Mouse (Mus musculus) intestine, embryonic 16.5 days (tissue): ENCODE measurements around the gene Setd1b. TPM values are rescaled to one million over a fixed set of nuclear protein-coding genes. Genes with fewer than 3 reads are reported as not detected.
A peak's percentile ranks its signal among the peaks of the same experiment; 100 is the strongest.

Source experiments
- ATAC-seq: fragments of 200-750 bp; cut with Nextera tagmentation; 2 replicates; pipeline ENCODE4 v1.8.0; 2017; ENCODE audit warnings: moderate TSS enrichment, moderate library complexity
- H3K27ac ChIP-seq: fragments of 300-500 bp; sonication (generic); 2 replicates; pipeline ENCODE4 v1.5.1; 2014; ENCODE audit warnings: mild to moderate bottlenecking, low read length
- H3K27me3 ChIP-seq: fragments of 300-500 bp; sonication (generic); replicated peaks from 2 replicates; pipeline ENCODE4 v1.6.1; 2014; ENCODE audit warnings: low read length, control low read depth, mixed read lengths; ENCODE audit not compliant: control insufficient read depth, insufficient read depth
- H3K36me3 ChIP-seq: fragments of 300-500 bp; sonication (generic); 2 replicates; pipeline ENCODE4 v1.6.1; 2014; ENCODE audit warnings: low read length, control low read depth; ENCODE audit not compliant: control insufficient read depth, insufficient read depth
- H3K4me1 ChIP-seq: fragments of 300-500 bp; sonication (generic); 2 replicates; pipeline ENCODE4 v1.6.1; 2014; ENCODE audit warnings: low read length, control low read depth, mixed read lengths; ENCODE audit not compliant: control insufficient read depth, insufficient read depth
- H3K4me2 ChIP-seq: fragments of 300-500 bp; sonication (generic); 2 replicates; pipeline ENCODE4 v1.6.1; 2014; ENCODE audit warnings: low read depth, low read length, control low read depth
- H3K4me3 ChIP-seq: fragments of 300-500 bp; sonication (generic); 2 replicates; pipeline ENCODE4 v1.5.1; 2014; ENCODE audit warnings: mild to moderate bottlenecking, low read length
- H3K9ac ChIP-seq: fragments of 300-500 bp; sonication (generic); 2 replicates; pipeline ENCODE4 v1.6.1; 2014; ENCODE audit warnings: low read depth, low read length
- H3K9me3 ChIP-seq: fragments of 300-500 bp; sonication (generic); 2 replicates; pipeline ENCODE4 v1.6.1; 2016; ENCODE audit warnings: low read length, control low read depth; ENCODE audit not compliant: control insufficient read depth
- WGBS: fragments of 180-500 bp; shearing (Covaris S2); extraction: QIAGEN DNeasy Blood & Tissue Kit; methylation state at CpG from one replicate; pipeline ENCODE4 v1.1.7; 2014; 5-methylcytosine and 5-hydroxymethylcytosine counted together
- polyA plus RNA-seq: library from polyadenylated mRNA; unstranded; fragments of >200 nt; fragmentation: Nextera tagmentation; extraction: Ambion mirVana; gene quantifications from 2 replicates; pipeline ENCODE4 v1.2.1, GENCODE M21; 2015

Setd1b gene
- polyA plus RNA-seq, 1 experiment from 2014 or later: 6.9 TPM

- H3K4me1 ChIP-seq: peaks cover 21% of the 10 kb centered on the region
- 1% methylated on average over 22 of the region's 24 CpGs for whole genome bisulfite sequencing
- H3K4me3 ChIP-seq: peak overlapping the region; percentile 88
- peak overlapping the region; percentile 99 for H3K9ac ChIP-seq
- no peak for ATAC-seq
- H3K9me3 ChIP-seq: no peaks in the 10 kb centered on the region
- peak overlapping the region; percentile 98 for H3K27ac ChIP-seq
- peaks cover 11% of the 10 kb centered on the region for H3K36me3 ChIP-seq
- no peaks in the 10 kb centered on the region for H3K27me3 ChIP-seq
- peak overlapping the region; percentile 92 for H3K4me2 ChIP-seq
These were observed 1.4 kb downstream of the Setd1b start for GRCm38 (mm10) chr5:123143251-123143970.

GRCm38 (mm10) chr5:123143971-123144745 lies 2.2 kb downstream of the Setd1b start:
- H3K36me3 ChIP-seq: peaks cover 13% of the 10 kb centered on the region
- H3K27me3 ChIP-seq: no peaks in the 10 kb centered on the region
- H3K27ac ChIP-seq: peak overlapping the region; percentile 98; the same call in 1 of the 2 replicates
- peaks cover 24% of the 10 kb centered on the region for H3K4me1 ChIP-seq
- 4% methylated on average over 17 of the region's 17 CpGs for WGBS
- H3K4me2 ChIP-seq: peak overlapping the region; percentile 92
- H3K4me3 ChIP-seq: peak overlapping the region; percentile 88
- H3K9ac ChIP-seq: peak overlapping the region; percentile 99
- no peak for ATAC-seq
- H3K9me3 ChIP-seq: no peaks in the 10 kb centered on the region

GRCm38 (mm10) chr5:123144746-123145590 lies 3.0 kb downstream of the Setd1b start:
- no peak for ATAC-seq
- Histone ChIP-seq H3K4me1 (peaks cover 30% of the 10 kb centered on the region), H3K4me2 (peak overlapping the region; percentile 92), H3K27ac (no peak overlapping the region), H3K36me3 (peaks cover 13% of the 10 kb centered on the region), H3K27me3 (no peaks in the 10 kb centered on the region), H3K9ac (peak overlapping the region; percentile 99), H3K4me3 (peak overlapping the region; percentile 88), H3K9me3 (no peaks in the 10 kb centered on the region)
- WGBS: 31% methylated on average over 20 of the region's 20 CpGs

GRCm38 (mm10) chr5:123146357-123146756 lies 4.4 kb downstream of the Setd1b start:
- Histone ChIP-seq H3K4me1 (peaks cover 44% of the 10 kb centered on the region), H3K9ac (no peak overlapping the region), H3K27ac (no peak overlapping the region), H3K4me3 (no peak overlapping the region), H3K4me2 (no peak overlapping the region), H3K36me3 (peaks cover 13% of the 10 kb centered on the region), H3K9me3 (no peaks in the 10 kb centered on the region), H3K27me3 (no peaks in the 10 kb centered on the region)
- 90% methylated on average over 11 of the region's 11 CpGs for WGBS
- ATAC-seq: no peak

- Histone ChIP-seq H3K9me3 (no peaks in the 10 kb centered on the region), H3K4me1 (peaks cover 45% of the 10 kb centered on the region), H3K36me3 (peaks cover 19% of the 10 kb centered on the region), H3K27ac (no peak overlapping the region), H3K9ac (no peak overlapping the region), H3K4me3 (no peak overlapping the region), H3K27me3 (no peaks in the 10 kb centered on the region), H3K4me2 (no peak overlapping the region)
- no peak for ATAC-seq
- WGBS: 83% methylated on average over 17 of the region's 17 CpGs
These were observed 5.6 kb downstream of the Setd1b start for GRCm38 (mm10) chr5:123147569-123147968.

GRCm38 (mm10) chr5:123148073-123148722 lies 6.2 kb downstream of the Setd1b start:
- no peaks in the 10 kb centered on the region for H3K27me3 ChIP-seq
- H3K9ac ChIP-seq: 0 out of 2 replicates have a peak overlapping the region, but pooled peaks have one; percentile 9
- no peak overlapping the region for H3K4me2 ChIP-seq
- H3K4me1 ChIP-seq: peaks cover 45% of the 10 kb centered on the region
- H3K27ac ChIP-seq: no peak overlapping the region
- peaks cover 25% of the 10 kb centered on the region for H3K36me3 ChIP-seq
- no peaks in the 10 kb centered on the region for H3K9me3 ChIP-seq
- no peak for ATAC-seq
- H3K4me3 ChIP-seq: no peak overlapping the region
- 84% methylated on average over 25 of the region's 25 CpGs for WGBS

- Histone ChIP-seq H3K9me3 (no peaks in the 10 kb centered on the region), H3K9ac (peak overlapping the region; percentile 27; the same call in 1 of the 2 replicates), H3K27ac (peak overlapping the region; percentile 56), H3K4me2 (peak overlapping the region; percentile 62), H3K27me3 (no peaks in the 10 kb centered on the region), H3K4me1 (peaks cover 36% of the 10 kb centered on the region), H3K4me3 (peak overlapping the region; percentile 43), H3K36me3 (peaks cover 26% of the 10 kb centered on the region)
- WGBS: 5% methylated on average over 19 of the region's 19 CpGs
- peak; percentile 88 for ATAC-seq
These were observed 7.7 kb downstream of the Setd1b start for GRCm38 (mm10) chr5:123149451-123150400.

- no peaks in the 10 kb centered on the region for H3K27me3 ChIP-seq
- peak overlapping the region; percentile 62 for H3K4me2 ChIP-seq
- H3K4me3 ChIP-seq: peak overlapping the region; percentile 43
- H3K9me3 ChIP-seq: no peaks in the 10 kb centered on the region
- peak overlapping the region; percentile 53 for H3K27ac ChIP-seq
- ATAC-seq: peak; percentile 12
- peaks cover 26% of the 10 kb centered on the region for H3K36me3 ChIP-seq
- WGBS: 35% methylated on average over 7 of the region's 7 CpGs
- H3K9ac ChIP-seq: peak overlapping the region; percentile 49
- H3K4me1 ChIP-seq: peaks cover 27% of the 10 kb centered on the region
These were observed 8.6 kb downstream of the Setd1b start for GRCm38 (mm10) chr5:123150641-123151040.
